Mouse (Mus musculus): ENCODE measurements at regions not wholly inside any gene's neighbourhood (a gene's known extent, or its start where the extent isn't known, plus 50 kb on each side); places are given as distances from the start of the nearest gene placed in this dataset.
"Not testable (repeated sequence)": the region's sequence is repeated elsewhere in the genome, so short reads cannot be mapped to it uniquely, and the experiment has no call there.

GRCm38 (mm10) chr3:151931096-151931495 is 93.7 kb upstream of the Ptgfr start:
- no peak for DNase-seq

DNA sequence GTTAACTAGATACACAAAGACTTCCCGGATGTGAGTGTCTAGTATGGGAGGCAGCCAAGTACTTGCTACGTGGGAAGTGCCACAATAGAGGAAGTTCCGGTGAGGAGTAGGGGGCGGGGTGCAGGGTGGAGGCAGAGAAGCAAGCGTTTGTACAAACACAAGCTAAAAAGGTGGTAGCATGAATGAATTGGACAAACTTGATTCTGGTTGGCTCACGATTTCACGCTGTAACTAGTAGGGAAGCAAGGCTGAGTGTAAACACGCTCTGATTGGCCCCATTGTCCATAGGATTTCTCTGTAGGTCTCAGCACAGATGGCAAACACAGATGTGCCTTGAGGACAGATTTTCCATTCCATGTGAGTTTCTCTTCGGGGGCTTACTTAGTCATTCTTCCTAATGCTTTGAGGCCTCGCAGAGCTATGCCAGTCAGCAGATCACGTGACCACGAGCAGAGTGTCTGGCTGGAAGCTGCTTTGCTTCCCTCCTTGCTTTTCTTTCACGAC is 76.6 kb upstream of the Ptgfr start:
- peak; percentile 4 to 9 for DNase-seq

DNA sequence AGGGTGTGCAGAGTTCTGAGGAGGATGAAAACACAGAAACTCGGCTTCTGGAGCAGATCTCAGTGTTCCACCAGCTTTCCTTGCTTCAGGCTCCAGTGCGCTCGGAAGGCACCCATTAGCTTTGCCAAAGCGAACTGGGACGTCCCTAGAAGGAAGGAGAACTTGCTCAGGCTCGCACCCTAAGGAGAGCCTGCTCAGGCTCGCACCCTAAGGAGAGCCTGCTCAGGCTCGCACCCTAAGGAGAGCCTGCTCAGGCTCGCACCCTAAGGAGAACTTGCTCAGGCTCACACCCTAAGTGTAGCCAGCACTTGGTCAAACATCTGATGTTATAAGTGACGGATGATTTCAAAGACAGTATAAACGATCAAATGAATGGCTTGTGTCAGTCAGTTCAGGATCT is 74.9 kb upstream of the Ptgfr start:
- not testable (repeated sequence) for DNase-seq

DNA sequence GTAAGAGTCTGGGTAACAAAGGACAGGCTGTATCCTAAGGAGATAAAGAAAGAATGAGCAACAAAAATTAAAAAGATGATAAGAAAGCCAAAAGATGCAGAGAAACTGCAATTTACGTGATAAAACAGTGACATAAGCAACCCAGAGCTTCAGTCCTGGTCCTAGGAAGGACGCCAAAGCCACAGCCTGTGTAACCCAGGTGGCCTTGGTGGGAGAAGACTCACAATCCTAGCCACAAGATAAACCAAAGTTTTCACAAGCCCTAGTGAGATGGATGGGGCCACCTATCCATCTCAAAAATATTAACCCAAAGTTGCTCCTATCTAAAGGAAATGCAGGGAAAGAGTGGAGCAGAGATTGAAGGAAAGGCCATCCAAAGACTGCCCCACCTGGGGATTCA is 73.4 kb upstream of the Ptgfr start:
- DNase-seq = no peak

- DNase-seq = no peak
These were observed 71.9 kb upstream of the Ptgfr start for GRCm38 (mm10) chr3:151909344-151909743.

DNA sequence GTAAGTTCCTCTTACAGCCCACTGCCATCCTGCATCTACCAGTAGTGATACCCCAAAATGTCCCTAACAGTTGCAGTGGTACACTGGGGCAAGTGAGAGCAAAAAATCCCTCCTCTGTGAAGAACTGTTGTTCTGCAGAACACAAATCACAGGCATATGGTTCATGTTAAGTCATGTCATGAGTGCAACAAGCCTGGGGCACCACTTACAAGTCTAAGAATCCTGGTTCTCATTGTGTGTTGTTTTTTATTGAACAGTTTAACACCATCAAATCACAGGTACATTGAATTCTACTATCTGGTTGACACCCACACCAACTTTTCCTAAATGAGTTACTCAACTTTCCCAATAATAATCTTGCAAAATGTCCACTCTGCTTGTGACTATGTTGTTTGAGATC is 71.5 kb upstream of the Ptgfr start:
- no peak for DNase-seq

DNA sequence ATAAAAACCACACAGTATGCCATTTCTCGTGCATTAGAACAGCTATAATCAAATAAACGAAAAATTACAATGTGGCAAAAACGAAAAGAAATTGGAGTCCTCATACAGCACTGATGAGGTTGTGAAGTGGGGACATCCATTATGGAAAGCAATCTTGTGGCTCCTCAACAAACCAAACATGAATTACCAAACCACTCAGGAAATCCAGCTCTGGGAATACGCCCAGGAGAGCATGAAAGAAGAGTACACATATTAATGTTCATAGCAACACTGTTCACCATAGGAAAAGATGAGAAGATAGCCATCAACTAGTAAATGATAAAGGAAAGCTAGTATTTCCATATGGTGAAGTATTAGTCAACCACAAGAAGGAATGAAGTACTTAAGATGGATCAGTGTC is 68.3 kb upstream of the Ptgfr start:
- no peak for DNase-seq

DNA sequence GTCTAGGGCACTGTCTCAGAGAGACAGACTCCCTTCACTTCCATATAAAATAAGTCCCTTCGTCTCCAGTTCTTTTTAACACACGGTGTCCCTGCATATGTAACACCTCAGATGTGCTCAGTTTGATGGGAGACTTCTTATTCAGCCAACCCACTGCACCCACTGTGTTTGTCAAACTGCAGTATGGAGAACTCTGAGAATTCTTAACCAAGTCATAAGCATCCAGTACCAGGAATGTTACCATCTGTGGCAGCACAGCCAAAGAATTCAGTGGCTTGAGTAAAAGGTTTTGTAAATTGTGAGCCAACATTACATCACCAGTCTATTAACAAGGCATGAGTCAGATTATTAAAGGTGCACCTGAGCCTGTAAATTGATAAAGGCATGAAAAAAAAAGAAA is 65.7 kb upstream of the Ptgfr start:
- DNase-seq = no peak

- no peak for DNase-seq
These were observed 64.9 kb upstream of the Ptgfr start for GRCm38 (mm10) chr3:151902216-151902827.

DNA sequence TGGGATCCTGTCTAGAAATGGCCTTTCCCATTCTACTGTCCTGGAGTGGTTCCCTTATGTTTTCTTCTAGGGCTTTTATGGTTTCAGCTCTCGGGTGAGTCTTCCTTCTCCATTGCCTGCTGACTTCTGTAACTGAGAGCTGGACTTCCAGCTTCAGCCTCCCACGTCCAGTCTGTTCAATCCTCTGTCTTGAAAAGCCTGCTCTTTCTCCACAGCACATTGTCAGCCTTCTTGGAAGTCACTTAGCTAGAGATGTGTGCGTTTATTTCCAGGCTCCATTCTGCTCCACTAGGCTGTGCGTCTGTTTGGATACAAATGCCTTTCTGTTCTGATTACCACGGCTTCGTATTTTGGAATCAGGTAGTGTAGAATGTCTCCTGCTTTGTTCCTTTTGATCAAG is 62.2 kb upstream of the Ptgfr start:
- no peak for DNase-seq

DNA sequence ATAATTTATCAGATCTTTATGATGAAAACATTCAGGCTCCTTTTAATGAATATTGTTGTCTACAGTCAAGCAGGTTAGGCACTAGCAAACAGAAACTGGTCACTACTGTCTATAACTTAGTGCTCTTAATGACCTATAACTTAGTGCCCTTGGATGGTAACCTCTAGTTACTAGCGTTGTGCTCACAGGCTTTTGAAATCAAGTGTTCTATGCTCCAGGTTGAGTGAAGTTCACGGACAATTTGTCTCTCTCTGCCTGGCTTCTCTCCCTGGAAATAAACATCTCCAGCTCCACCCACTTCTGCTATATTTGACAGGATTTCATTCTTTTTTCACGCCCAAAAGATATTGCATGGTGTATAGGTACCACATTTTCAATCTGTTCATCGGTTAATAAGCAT is 61.7 kb upstream of the Ptgfr start:
- DNase-seq = no peak

DNA sequence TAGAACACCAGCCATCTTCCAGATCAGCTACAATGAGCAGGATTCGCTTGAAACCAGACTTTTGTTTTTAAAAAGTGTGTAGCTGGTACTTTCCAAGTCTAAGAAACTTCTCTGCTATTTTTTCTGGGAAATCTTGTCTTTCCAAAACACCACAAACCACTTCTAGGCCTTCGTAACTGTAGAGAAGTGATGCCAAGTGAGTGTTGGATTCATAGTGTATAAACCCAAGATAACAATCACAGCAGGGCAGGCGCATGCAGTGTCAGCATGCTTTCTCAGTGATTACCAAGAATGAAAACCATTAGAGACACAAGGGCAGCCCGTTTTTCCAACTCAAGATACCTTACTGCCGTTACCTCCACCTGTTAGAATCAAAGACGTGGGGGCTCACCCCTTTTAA is 58.9 kb upstream of the Ptgfr start:
- DNase-seq = no peak

DNA sequence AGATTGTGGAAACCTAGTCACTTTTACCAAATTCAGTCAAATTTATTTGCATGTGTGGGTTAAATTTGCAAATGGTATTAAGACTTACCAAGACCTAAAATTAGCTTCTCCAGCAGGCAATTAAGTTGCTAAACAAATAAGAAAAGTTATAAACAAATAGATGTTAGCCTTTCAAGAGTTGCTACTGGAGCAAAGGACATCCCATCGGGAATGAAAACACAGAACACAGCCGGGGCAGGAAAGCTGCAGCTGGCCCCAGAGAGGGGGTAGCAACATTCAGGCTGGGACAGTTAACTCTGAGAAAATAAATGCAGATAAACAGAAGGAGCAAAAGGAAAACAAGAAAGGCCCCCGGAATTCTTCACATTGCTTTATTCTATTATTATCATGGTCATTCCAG is 57.3 kb upstream of the Ptgfr start:
- no peak for DNase-seq

GRCm38 (mm10) chr3:151893421-151894235 is 56.2 kb upstream of the Ptgfr start:
- DNase-seq = no peak

- DNase-seq = peak; percentile 31 to 43
These were observed 54.4 kb upstream of the Ptgfr start for GRCm38 (mm10) chr3:151891760-151892253.

GRCm38 (mm10) chr3:151891336-151891735 is 53.9 kb upstream of the Ptgfr start:
- no peak for DNase-seq

DNA sequence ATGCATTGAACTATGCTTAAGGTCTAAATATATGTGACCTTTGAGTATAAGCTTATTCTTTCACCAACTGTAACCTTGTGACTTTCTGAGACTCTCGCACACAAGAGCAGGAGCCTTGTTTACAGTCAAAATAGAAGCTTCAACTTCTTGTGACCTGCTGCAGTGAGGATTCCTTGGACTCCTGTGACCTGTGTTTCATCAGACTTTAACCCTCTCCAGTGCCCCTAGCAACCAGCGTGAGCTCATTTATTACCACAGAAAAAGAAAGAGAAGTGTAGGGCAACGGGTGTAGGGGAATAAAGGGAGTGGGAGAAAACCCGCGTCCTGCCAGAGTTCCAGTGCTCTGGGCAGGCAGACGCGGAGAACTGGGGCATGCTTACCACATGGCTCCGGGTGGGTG is 52.3 kb upstream of the Ptgfr start:
- no peak for DNase-seq
